Comparison of ENCODE assay signal across 17 mouse cellular contexts in the genomic region with DNA sequence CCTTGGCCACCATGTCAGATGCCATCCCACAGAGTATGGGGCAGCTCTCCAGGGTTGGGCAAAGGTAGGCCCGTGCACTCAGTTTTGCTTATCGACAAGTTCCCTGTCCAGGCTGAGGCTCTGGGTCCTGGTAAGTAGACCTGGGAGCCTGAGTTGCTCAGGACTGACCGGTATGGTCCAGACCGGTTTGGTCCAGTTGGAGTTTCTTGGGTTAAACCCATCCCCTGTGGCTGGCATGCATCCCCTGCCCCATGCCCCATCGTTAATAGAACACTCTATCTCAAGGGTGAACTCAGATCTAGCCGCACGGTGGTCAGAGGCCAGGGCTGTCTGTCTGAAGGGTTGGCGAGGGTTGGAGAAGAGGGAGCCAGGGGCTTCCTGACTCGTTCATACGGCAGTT. TPM values are rescaled to one million over a fixed set of nuclear protein-coding genes. Genes with fewer than 3 reads are reported as not detected.
"Had no signal": no experiment of that assay in that cellular context is flagged by ENCODE, and none has a peak within 500 bp of the region (broad histone marks: within the 10 kb centered on the region; RNA-seq: fewer than 3 reads in every experiment).

No protein-coding gene starts in this region.

- ATAC-seq: hindbrain, postnatal 0 days; inflammation-experienced regulatory T-cells, adult 6 months; liver, embryonic 12.5 days; midbrain, embryonic 16.5 days had no signal

- H3K4me2 ChIP-seq: hindbrain, embryonic 14.5 days; limb, embryonic 13.5 days; liver, embryonic 12.5 days; liver, embryonic 15.5 days; midbrain, embryonic 12.5 days; neural tube, embryonic 13.5 days had no signal

- H3K36me3 ChIP-seq: limb, embryonic 13.5 days; liver, embryonic 12.5 days; liver, embryonic 15.5 days; midbrain, embryonic 12.5 days; neural tube, embryonic 13.5 days had no signal

- H3K9ac ChIP-seq: hindbrain, embryonic 14.5 days; limb, embryonic 13.5 days; liver, embryonic 12.5 days; liver, embryonic 15.5 days; midbrain, embryonic 12.5 days; neural tube, embryonic 13.5 days had no signal

- H3K9me3 ChIP-seq: limb, embryonic 13.5 days; liver, embryonic 12.5 days; liver, embryonic 15.5 days; midbrain, embryonic 12.5 days; neural tube, embryonic 13.5 days had no signal

- H3K4me1 ChIP-seq: liver, embryonic 12.5 days; liver, embryonic 15.5 days; midbrain, embryonic 12.5 days had no signal

- DNase-seq: layer of hippocampus, postnatal 36 days; lung, adult 18-20 months; thymus, adult 18-20 months had no signal

- H3K4me3 ChIP-seq: left cerebral cortex, adult 2 months; limb, embryonic 13.5 days; liver, embryonic 12.5 days; liver, embryonic 15.5 days; midbrain, embryonic 12.5 days; myocyte; neural tube, embryonic 13.5 days had no signal

- H3K27ac ChIP-seq: hindbrain, embryonic 14.5 days; hindbrain, postnatal 0 days; kidney, postnatal 0 days; left cerebral cortex, adult 2 months; limb, embryonic 13.5 days; liver, embryonic 12.5 days; liver, embryonic 15.5 days; midbrain, embryonic 12.5 days; neural tube, embryonic 13.5 days had no signal

RNA-seq across cellular contexts. Expression of a gene that starts 12.1 kb away (rescaled TPM):
- polyA plus RNA-seq: hindbrain, embryonic 14.5 days; hindbrain, postnatal 0 days; inflammation-experienced regulatory T-cells, adult 6 months; limb, embryonic 13.5 days; lung, embryonic 16.5 days; midbrain, embryonic 12.5 days; midbrain, embryonic 16.5 days; myocyte; neural tube, embryonic 13.5 days had no signal

RNA-seq across cellular contexts. Expression of a gene that starts 45.6 kb away (rescaled TPM):
- polyA plus RNA-seq: hindbrain, postnatal 0 days; inflammation-experienced regulatory T-cells, adult 6 months; kidney, postnatal 0 days; midbrain, embryonic 12.5 days; myocyte; spleen, adult 2 months had no signal

RNA-seq across cellular contexts. Expression of a gene that starts 53.8 kb away (rescaled TPM):
- polyA plus RNA-seq: midbrain, embryonic 16.5 days had no signal
